Mouse (Mus musculus): ENCODE data around the gene Gm20458. TPM values are rescaled to one million over a fixed set of nuclear protein-coding genes. Genes with fewer than 3 reads are reported as not detected.

The Gm20458 gene
- total RNA-seq, 2 experiments from 2014 or later, result 2.5 to 5.3 TPM

DNA sequence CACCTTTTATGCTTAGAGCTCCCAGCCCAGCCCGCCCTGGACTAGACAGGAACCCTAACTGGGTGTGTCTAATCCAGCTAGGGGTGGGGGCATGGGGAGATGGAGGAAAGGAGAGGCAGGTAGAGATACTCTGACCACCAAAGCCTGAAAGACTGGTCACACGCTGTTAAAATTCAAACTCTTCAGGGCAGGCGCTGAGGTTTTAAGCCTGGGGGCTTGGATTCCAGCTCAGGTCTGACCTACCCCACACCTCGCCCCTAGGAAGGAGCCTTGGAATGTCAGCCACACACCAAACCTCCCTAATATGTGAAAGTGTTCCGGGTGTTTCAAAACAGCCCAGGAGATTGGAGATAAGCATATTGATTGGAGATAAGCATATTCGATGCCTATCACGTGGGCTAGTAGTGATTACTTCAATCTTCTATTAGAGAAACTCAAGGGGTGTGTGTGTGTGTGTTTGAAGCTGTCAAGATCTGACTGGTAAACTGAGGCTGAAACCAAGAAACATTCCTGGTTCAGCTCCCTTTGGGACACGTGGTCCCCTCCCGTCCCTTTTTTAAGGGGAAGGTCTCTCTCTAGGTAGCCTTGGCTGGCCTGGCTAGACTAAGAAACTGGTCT, 27.4 kb upstream of the Gm20458 start:
- intact Hi-C loops (cut with DNase I), result no loop called here
- no peak for DNase-seq

- no peak for DNase-seq
- intact Hi-C loops (cut with DNase I), result no loop called here
Measured at GRCm38 (mm10) chr2:164434681-164435080, 26.1 kb upstream of the Gm20458 start.

DNA sequence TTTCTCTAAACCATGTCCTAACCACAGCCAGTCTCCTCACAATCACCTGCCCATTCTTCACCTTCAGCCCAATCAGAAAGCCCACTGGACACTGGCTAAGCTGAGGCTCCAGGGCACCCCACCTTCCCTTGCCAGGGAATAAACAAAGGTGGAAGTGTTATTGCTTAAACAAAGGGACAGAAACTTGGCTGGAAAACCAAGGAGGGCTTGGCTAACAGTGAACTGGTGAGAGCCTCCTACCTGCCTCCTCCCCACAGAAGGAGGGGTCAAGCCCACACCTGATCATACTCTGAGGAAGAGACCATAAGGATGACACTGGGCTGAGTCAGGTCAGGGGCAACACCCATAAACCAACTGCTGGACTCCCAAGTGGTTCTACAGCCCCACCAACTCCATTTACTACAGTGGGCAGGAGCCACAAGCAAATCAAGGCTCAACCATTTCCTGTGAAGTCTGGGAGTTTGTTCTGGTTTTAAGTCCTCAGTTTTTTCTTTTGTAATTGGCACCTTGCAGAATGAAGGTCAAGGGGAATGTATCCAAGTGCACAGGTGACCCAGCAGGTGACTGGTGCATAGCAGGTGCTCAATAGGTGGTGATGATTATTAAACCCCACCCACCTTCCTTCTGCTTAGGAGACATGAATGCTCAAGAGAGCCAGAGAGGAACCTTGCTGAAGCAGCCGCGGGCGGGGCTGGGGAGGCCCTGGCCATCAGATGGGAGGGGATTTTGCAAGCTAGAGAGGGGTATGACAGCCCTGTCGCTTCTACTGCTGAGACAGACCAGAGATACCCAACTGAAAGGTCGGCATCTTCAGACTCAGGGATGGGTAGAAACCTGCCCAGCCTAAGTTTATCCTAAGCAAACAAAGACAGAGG, 25.3 kb upstream of the Gm20458 start:
- intact Hi-C loops (cut with DNase I), result no loop called here
- DNase-seq, result no peak

DNA sequence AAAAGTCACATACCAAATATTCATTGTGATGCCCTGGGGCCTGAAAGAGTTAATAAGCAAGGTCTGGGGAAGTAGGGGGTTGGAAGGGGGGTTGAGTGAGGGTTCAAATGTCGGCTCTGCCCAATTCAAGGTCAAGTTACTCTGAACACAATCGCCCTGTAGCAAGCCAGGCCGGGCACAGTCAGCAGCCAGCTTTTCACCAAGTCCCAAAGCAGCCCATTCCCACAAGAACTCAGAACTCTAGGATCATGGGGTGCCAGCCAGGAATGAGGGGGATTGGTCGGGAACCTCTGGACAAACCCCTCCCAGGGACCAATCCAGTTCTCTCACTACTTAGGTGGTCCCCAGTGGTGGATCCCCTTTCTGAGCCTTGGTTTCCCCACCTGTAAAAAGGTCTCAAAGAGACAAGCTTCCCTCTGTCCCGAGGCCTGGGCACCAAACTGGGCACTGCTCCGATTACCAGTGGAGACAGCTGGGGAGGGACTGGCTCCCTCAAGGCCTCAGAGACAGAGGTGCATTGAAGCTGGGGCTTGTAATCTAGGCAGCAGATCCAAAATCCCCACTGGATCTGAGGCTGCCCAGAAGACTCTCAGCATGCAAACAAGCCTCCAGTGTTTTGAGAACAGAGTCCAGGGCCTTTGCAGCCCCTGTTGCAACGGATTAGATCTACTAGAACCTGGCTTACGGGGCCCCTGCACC, 24.4 kb upstream of the Gm20458 start:
- intact Hi-C loops (cut with DNase I), result no loop called here
- no peak for DNase-seq

- DNase-seq, result peak in 1 of 2 experiments; percentile 44
- intact Hi-C loops (cut with DNase I), result no loop called here
Measured at GRCm38 (mm10) chr2:164436961-164437360, 23.8 kb upstream of the Gm20458 start.

DNA sequence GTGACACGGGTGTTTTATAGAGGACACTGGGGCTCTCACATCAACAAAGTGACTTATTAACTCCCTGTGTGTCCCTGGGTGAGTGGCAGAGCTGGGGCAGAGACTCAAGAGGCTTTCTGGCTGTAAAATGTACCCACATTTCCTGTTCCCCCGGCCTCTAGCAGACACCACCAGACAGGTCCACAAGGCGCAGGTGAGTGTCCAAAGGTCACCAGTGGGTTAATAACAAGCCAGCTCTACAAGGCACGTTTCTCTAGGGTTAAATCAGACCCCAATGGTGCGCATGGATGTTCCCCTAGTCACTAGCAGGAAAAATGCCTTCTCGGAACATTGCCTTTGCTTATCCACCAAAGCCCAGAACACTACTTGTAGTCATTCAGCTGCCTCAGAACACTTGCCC, 23.1 kb upstream of the Gm20458 start:
- no peak for DNase-seq
- intact Hi-C loops (cut with DNase I), result no loop called here

DNA sequence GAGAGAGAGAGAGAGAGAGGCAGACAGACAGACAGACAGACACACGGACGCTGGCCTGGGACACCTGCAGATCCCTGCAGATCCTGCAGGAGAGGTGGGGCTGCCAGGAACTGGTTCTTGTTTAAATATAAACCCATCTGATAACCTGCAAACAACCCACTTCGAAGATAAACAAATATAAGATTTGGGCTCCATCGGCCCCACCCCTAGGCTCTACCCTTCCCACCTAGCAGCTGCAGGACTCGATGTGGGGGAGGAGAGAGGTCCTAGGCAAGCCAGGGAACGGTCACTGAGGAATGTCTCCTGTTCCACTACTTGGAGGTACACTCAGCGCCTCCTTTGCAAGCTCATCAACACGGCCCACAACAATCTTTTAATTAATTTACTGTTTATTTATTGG, 22.5 kb upstream of the Gm20458 start:
- DNase-seq, result no peak
- intact Hi-C loops (cut with DNase I), result no loop called here

- no peak for DNase-seq
- intact Hi-C loops (cut with DNase I), result no loop called here
Measured at GRCm38 (mm10) chr2:164439001-164439421, 21.8 kb upstream of the Gm20458 start.

DNA sequence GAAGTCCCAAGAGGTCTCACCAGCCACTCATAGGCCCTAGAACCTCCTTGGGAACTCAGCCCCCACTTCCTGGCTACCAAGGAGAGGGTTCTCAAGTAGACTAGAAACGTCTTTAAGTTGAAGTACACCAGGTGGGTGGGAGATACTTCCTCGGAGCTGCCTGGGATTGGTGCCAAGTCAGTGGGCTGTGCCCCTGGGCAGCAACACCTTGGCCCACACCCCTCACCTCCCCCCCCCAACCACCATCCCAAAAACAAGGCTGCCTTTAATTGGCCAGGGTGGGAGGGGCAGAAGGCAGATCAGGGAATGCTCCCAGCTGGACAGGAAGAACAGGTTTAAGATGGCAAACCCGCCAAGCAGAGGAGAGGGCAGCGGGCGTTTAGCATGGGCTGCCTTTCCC, 20.5 kb upstream of the Gm20458 start:
- no peak for DNase-seq
- intact Hi-C loops (cut with DNase I), result no loop called here

DNA sequence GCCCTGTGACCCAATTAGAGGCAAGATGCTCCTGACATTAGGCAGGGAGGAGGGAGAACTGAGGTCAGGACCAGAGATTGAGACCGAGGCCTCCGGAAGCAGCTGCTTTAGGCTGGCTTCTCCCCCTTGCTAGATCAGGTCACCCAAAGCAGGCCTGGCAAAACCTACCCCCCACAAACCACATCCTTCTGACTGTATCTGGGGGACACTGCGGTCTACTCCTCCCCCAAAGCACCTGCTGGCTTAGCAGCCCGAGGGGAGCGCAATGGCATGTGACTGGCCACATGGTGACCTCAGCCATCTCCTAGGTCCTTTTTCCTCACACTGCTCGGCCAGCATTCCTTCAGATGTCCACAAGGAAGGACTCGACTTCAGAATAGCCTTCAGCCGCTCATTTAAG, 19.6 kb upstream of the Gm20458 start:
- peak in 1 of 2 experiments; percentile 25 for DNase-seq
- intact Hi-C loops (cut with DNase I), result no loop called here

- no peak for DNase-seq
- intact Hi-C loops (cut with DNase I), result no loop called here
Measured at GRCm38 (mm10) chr2:164441731-164442130, 19.0 kb upstream of the Gm20458 start.

DNA sequence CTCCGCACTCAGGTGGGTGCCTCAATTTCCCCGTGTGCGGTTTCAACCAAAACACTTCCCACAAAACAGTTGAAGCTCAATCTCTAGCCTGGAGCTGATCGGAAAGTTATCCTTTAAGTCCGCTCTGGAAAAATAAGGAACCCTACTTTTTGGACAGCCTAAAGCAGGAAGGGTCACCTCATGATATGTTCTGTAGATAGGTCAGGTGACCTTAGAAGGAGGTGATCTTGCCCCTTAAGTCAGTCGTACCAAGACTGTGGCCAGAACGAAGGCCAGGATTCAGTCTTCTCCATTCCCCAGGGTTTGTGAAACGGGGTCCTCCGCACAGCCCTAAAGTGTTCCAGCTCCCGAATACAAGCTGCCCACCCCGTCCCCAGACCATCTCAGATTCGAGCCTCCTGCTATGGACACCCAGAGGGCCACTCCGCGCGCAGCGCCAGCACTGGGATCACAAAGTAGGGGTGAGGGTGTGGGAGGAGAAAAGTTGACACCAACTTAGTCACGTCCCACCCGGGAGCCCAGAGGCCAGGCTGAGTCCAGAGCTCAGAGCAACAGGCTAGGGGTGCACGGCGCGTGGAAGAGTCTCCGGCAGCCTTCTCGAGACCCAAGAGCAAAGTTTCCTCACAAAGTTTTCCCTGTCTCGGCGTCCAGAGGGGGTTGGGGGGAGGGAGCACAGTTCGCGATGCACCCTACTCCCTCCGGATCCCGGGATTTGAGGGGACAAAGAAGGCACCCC, 18.3 kb upstream of the Gm20458 start:
- intact Hi-C loops (cut with DNase I), result no loop called here
- peak; percentile 43 to 62 for DNase-seq

DNA sequence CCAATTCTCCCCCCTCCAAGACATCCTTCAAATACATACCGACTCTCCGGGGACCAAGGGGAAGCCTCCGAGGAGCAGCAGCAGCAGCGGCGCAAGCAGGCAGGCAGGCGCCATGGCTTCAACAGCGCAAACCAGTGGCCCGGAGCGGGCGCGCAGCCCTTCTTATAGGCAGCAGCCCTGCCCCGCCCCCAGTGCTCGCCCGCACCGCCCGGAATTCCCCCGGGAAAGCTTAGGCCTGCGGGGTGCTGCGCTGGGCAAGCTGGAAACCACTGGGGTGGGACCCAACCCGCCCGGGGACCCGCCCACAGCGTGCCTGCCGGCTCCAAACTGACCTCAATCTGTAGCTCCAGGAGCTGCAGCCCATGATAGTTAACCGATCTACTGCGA, 17.7 kb upstream of the Gm20458 start:
- intact Hi-C loops (cut with DNase I), result no loop called here
- DNase-seq, result peak; percentile 76 to 82

DNA sequence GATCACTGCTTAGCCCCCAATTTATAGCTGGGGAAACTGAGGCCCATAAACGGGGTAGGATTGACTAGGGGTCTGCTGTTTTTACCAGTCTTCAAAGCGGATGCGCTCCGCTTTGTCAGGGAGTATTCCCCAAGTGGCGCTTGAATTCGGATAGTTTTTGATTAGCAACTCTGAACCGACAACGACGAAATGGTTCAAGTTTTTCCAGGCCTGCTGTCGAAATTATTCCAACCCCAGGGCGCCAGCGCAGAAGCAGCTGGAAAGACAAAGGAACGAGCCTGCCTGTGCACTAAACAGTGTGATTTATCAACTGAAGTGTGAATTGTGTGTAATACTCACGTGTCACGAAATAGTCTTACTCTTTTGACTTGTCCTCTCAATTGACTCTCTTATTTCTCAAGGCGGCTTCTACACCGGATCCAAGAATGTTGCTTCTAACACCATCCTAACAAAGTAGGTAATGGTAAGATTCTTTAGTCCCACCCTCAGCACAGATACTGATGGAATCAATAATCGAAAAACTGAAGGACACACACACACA, 17.2 kb upstream of the Gm20458 start, which contains the start of gene Sdc4:
Sdc4 (minus strand) TSS at position 428 of the 541 bp plus-strand sequence.
- intact Hi-C loops (cut with DNase I), result no loop called here
- DNase-seq, result no peak

GRCm38 (mm10) chr2:164444701-164445100, 16.1 kb upstream of the Gm20458 start:
- intact Hi-C loops (cut with DNase I), result no loop called here
- no peak for DNase-seq

- intact Hi-C loops (cut with DNase I), result no loop called here
Measured at GRCm38 (mm10) chr2:164445399-164446085, 15.2 kb upstream of the Gm20458 start.

GRCm38 (mm10) chr2:164446086-164446469, 14.7 kb upstream of the Gm20458 start:
- intact Hi-C loops (cut with DNase I), result no loop called here
- no peak for DNase-seq

More at GRCm38 (mm10) chr2:164445399-164446085, 15.2 kb upstream of the Gm20458 start:
- DNase-seq, result no peak

GRCm38 (mm10) chr2:164448140-164448539, 12.6 kb upstream of the Gm20458 start:
- intact Hi-C loops (cut with DNase I), result no loop called here
- no peak for DNase-seq

- intact Hi-C loops (cut with DNase I), result no loop called here
- no peak for DNase-seq
Measured at GRCm38 (mm10) chr2:164448921-164449320, 11.8 kb upstream of the Gm20458 start.

Data from gastrocnemius, postnatal 36 days (tissue).